Mouse (Mus musculus): ENCODE results near the gene Cyp4f15. TPM values are rescaled to one million over a fixed set of nuclear protein-coding genes. Genes with fewer than 3 reads are reported as not detected.

The Cyp4f15 gene
- polyA plus RNA-seq, 1 experiment from 2014 or later, result 1.7 TPM

GRCm38 (mm10) chr17:32738406-32738805 is 53.0 kb downstream of the Cyp4f15 start:
- H3K36me3 ChIP-seq (ENCODE audit: control insufficient read depth, insufficient read depth), result no peaks in the 10 kb centered on the region
- H3K4me3 ChIP-seq (replicated peaks; ENCODE audit: low read length), result no peak overlapping the region
- no peaks in the 10 kb centered on the region for H3K4me1 ChIP-seq (replicated peaks; ENCODE audit: control insufficient read depth, insufficient read depth, low read length)
- no peaks in the 10 kb centered on the region for H3K9me3 ChIP-seq (ENCODE audit: control insufficient read depth, low read length)
- 87% methylated on average over 1 of the region's 1 CpGs for WGBS
- H3K4me2 ChIP-seq (ENCODE audit: low read length), result no peak overlapping the region
- no peaks in the 10 kb centered on the region for H3K27me3 ChIP-seq (replicated peaks; ENCODE audit: control insufficient read depth, insufficient read depth, low read length)
- H3K9ac ChIP-seq (replicated peaks; ENCODE audit: low read depth, low read length), result no peak overlapping the region
- no peak overlapping the region for H3K27ac ChIP-seq (ENCODE audit: low read length)
- ATAC-seq, result no peak

- 0% methylated on average over 1 of the region's 1 CpGs for WGBS
- H3K4me3 ChIP-seq (replicated peaks; ENCODE audit: low read length), result no peak overlapping the region
- no peaks in the 10 kb centered on the region for H3K27me3 ChIP-seq (replicated peaks; ENCODE audit: control insufficient read depth, insufficient read depth, low read length)
- no peak for ATAC-seq
- no peaks in the 10 kb centered on the region for H3K4me1 ChIP-seq (replicated peaks; ENCODE audit: control insufficient read depth, insufficient read depth, low read length)
- no peak overlapping the region for H3K4me2 ChIP-seq (ENCODE audit: low read length)
- H3K27ac ChIP-seq (ENCODE audit: low read length), result no peak overlapping the region
- H3K9me3 ChIP-seq (ENCODE audit: control insufficient read depth, low read length), result no peaks in the 10 kb centered on the region
- H3K9ac ChIP-seq (replicated peaks; ENCODE audit: low read depth, low read length), result no peak overlapping the region
- no peaks in the 10 kb centered on the region for H3K36me3 ChIP-seq (ENCODE audit: control insufficient read depth, insufficient read depth)
Observed at GRCm38 (mm10) chr17:32741057-32741456, 55.6 kb downstream of the Cyp4f15 start.

- WGBS, result 50% methylated on average over 5 of the region's 5 CpGs
- no peak for ATAC-seq
Observed at GRCm38 (mm10) chr17:32750611-32751010, 65.2 kb downstream of the Cyp4f15 start.

More at GRCm38 (mm10) chr17:32750611-32751010, 65.2 kb downstream of the Cyp4f15 start:
- H3K4me3 ChIP-seq (replicated peaks; ENCODE audit: low read length), result no peak overlapping the region
- H3K4me2 ChIP-seq (ENCODE audit: low read length), result no peak overlapping the region
- H3K9me3 ChIP-seq (ENCODE audit: control insufficient read depth, low read length), result no peaks in the 10 kb centered on the region
- H3K27ac ChIP-seq (ENCODE audit: low read length), result no peak overlapping the region
- no peaks in the 10 kb centered on the region for H3K4me1 ChIP-seq (replicated peaks; ENCODE audit: control insufficient read depth, insufficient read depth, low read length)
- H3K9ac ChIP-seq (replicated peaks; ENCODE audit: low read depth, low read length), result no peak overlapping the region
- no peaks in the 10 kb centered on the region for H3K27me3 ChIP-seq (replicated peaks; ENCODE audit: control insufficient read depth, insufficient read depth, low read length)
- H3K36me3 ChIP-seq (ENCODE audit: control insufficient read depth, insufficient read depth), result no peaks in the 10 kb centered on the region

Other genes with a start within 250 kb of the Cyp4f15 start
- gene Cyp4f39, start 232.9 kb upstream of the Cyp4f15 start, polyA plus RNA-seq (2015; fragmentation: Nextera tagmentation; extraction: Ambion mirVana), result 0.28 and 0.40 TPM in 2 replicates
- 6.7 and 8.9 TPM in 2 replicates for gene Cyp4f17, start 179.6 kb upstream of the Cyp4f15 start, polyA plus RNA-seq (2015; fragmentation: Nextera tagmentation; extraction: Ambion mirVana)
- 20.0 and 26.1 TPM in 2 replicates for gene Cyp4f16, start 149.1 kb upstream of the Cyp4f15 start, polyA plus RNA-seq (2015; fragmentation: Nextera tagmentation; extraction: Ambion mirVana)
- gene Cyp4f37, start 64.3 kb upstream of the Cyp4f15 start, polyA plus RNA-seq (2015; fragmentation: Nextera tagmentation; extraction: Ambion mirVana), result not detected in 2 replicates
- not detected in 2 replicates for gene Cyp4f40, start 26.7 kb upstream of the Cyp4f15 start, polyA plus RNA-seq (2015; fragmentation: Nextera tagmentation; extraction: Ambion mirVana)
- 47.4 and 48.7 TPM in 2 replicates for gene Zfp871, start 102.7 kb downstream of the Cyp4f15 start, polyA plus RNA-seq (2015; fragmentation: Nextera tagmentation; extraction: Ambion mirVana)
- gene Zfp811, start 124.3 kb downstream of the Cyp4f15 start, polyA plus RNA-seq (2015; fragmentation: Nextera tagmentation; extraction: Ambion mirVana), result 39.5 and 46.2 TPM in 2 replicates
- gene Zfp799, start 144.6 kb downstream of the Cyp4f15 start, polyA plus RNA-seq (2015; fragmentation: Nextera tagmentation; extraction: Ambion mirVana), result 18.8 and 20.0 TPM in 2 replicates
- gene Zfp870, start 206.0 kb downstream of the Cyp4f15 start, polyA plus RNA-seq (2015; fragmentation: Nextera tagmentation; extraction: Ambion mirVana), result 8.1 and 10.4 TPM in 2 replicates
- gene Cyp4f14, start 231.7 kb downstream of the Cyp4f15 start, polyA plus RNA-seq (2015; fragmentation: Nextera tagmentation; extraction: Ambion mirVana), result 0.18 and 0.27 TPM in 2 replicates